Mouse (Mus musculus): ENCODE measurements around the gene Slc22a14.
"Not testable (repeated sequence)": the region's sequence is repeated elsewhere in the genome, so short reads cannot be mapped to it uniquely, and the experiment has no call there.

Slc22a14 gene

DNA sequence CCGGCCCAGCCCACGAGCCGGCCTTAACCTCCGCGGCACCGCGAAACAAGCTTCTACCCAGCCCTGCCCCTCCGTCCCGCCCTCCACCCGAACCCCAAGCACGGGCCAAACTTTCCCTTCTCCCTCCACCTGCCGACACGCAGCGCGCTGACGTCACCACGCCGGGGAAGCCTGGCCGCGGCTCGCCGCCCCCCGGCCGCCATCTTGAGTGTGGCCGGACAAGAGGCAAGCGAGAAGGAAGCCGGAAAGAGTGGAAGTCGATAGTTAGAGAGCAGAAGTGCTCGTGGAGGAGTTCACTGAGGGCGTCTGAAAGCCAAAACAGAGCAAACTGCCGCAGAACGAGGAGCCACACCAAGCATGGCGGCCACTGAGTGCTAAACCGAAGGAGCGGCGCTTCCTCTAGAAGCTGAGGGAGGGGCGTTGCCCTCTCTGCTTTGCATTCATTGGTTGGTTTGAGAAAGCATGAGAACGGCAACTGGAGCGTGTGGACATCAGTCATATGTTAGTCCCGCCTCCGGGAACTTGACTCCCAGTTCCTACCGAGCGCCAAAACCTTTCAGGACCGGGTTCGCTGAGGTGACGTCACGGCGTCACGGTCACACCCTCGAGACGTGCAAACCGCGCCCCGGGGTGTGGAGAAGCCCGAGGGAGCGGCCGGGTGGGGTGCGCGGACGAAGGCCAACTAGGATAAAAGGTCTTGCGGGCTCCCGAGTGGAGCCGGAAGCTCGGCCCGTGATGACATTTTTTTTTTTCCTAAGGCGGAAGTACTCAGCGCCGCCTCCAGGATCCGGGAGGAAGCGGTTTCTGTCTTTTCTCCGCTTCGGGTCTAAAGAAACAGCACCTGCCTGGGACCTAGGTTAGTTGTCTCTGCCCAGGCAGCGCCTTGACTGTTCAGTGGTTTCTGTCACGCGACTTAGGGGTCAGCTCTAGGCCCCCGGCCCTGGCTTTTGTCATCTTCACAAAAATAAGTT is 42.8 kb downstream of the Slc22a14 start, which contains the start of gene Oxsr1:
TSS of gene Oxsr1 (minus strand) at position 139 of the 971 bp plus-strand sequence.
- peak; percentile 97 for DNase-seq (ENCODE audit: low spot score)

DNA sequence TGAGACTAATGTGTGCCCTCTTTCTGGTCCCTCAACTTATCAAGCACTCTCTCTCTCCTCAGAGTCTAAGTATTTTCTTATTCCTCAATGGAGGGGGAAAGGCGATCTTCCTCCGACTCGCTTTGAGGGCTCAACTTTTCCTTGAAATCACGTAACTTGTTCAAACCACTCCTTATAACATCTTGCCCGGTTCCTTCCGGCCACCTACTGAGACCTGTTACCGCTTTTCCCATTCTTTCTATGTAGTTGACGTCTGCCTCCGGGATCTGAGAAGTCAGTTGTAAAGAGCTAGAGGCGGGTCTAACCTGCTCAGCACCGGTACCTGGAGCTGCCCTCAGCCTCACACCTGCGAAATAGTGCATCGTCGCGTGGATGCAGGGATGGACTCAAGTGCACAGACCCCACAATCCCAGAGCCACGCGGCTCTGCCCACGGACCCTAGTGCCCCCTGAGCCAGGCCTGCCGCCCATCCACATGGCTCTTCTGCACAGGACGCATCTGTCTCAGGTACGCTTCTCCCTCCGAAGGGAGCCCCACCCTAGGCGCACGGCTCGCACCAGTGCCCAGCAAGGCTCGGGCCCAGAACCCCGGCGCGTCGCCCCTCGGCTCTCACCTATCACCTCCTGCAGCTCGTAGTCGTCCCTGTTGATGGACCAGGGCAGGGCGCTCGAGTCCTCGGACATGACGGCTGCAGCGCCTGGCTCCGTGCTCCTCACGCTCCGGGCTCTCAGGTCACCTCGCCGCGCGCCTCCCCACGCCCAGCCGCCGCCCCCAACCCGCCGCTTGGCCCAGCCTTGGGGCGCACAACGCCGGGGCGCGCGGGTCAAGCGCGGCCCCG is 43.7 kb downstream of the Slc22a14 start:
- no peak for DNase-seq (ENCODE audit: low spot score)

DNA sequence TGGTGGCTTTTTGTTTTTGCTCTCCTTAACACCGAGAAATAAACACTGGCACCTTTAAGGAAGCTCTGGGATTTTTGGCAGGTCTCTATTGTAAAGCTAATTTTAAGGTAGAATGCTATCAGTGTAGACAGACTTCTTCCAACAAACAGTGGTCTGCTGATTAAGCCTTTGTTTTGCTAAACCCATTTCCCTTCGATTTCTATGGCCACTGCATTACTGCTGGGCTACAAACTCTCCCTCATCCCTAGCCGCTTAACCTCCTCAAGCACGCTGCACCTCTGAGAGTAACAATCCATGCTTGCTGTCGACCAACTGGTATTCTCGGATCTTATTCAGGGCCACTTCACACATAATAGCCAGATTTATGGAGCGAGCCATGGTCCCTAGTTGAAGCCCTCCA is 44.4 kb downstream of the Slc22a14 start:
- no peak for DNase-seq (ENCODE audit: low spot score)

DNA sequence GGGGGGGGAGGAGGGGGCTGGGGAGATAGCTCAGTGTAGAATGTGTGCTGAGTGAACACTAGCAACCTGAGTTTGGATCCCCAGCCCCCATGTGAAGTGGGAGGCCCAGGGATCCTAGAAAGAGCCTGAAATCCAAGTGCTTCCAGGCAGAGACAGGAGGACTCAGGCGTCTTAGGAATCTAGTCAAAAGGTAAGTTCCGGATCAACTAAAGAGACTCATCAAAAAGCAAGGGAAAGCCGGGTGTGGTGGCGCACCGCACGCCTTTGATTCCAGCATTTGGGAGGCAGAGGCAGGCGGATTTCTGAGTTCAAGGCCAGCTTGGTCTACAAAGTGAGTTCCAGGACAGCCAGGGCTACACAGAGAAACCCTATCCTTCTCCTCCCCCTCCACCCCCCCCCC is 44.9 kb downstream of the Slc22a14 start:
- DNase-seq (ENCODE audit: low spot score), result no peak

DNA sequence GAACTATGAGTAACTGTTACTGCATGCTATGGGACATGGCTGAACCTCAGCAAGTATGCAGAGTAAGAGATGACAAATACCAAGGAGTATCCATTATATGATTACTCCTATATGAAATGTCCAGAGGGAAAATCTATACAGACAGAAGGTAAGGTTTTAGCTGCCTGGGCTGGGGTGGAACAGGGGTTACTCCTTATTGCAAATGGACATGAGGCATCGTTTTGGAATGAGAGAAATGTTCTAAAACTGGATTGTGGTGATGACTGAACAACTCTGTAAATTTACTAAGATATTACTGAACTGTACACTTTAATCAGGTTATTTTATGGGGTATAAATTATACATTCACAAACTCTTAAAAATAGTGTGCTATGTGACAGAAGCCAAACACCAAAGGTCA is 46.5 kb downstream of the Slc22a14 start:
- no peak for DNase-seq (ENCODE audit: low spot score)

DNA sequence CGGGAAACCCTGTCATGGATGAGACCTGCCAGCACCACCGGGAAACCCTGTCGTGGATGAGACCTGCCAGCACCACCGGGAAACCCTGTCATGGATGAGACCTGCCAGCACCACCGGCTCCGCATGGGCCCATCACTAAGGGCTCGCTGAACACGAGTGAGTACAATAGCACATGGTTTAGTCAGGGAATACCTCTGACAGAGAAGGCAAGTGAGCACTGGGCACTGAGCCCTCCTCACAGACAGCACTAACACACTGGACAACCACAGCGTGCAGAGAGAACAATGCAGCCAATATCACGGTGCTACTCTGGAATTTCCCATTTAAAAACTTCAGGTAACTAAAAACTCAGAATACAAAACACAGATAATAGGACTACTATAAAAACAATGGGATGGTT is 52.3 kb downstream of the Slc22a14 start:
- DNase-seq (ENCODE audit: low spot score), result no peak

DNA sequence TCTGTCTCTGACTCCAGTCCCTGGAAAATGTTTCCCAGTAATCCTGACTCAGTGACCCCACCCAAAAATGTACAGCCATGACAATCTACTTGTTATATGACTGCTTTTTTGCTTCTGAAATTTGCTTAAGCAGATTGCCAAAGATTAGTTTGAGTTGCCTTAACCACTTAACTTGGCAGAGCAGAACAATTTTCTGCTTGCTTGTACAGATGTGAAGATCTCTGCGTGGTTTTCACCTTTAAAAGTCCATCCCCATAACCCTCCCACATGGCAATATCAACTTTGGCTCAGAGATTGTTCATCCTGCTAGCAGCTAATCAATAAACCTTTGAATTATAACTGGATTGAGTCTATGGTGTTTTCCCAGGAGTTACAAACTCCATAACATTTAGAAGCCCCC is 56.3 kb downstream of the Slc22a14 start:
- DNase-seq (ENCODE audit: low spot score), result no peak

DNA sequence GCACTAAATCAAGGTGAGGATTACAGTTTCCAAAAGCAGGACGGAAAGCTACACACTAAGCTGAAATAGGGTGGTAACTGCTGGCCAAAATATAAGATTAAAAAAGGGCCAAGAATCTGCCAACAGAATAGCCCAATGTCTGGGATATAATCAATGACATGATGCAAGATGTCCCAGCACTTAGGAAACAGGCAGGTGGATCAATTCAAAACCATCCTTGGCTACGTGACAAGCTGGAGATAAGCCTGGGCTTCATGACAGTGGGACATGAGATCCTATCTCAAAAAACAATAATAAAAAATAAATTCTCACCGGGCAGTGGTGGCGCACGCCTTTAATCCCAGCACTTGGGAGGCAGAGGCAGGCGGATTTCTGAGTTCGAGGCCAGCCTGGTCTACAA is 59.5 kb downstream of the Slc22a14 start:
- no peak for DNase-seq (ENCODE audit: low spot score)

DNA sequence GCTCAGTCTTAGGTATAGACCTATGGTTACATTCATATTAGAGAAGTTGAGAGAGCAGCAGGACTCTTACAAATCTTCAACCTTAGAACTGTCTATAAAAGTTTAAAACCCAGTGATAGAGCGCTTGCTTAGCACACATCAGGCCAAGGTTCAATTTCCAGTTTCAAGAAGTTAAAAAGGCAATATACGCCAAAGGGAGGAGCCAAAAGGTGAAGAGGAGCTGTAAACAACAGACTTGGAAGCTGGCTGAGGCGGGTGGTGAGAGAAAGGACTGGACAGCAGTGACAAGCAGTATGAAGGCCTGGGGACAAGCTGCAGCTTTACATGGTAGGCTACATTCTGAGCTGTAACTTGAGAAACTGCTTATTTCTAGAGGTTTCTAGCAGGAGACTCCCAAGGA is 66.8 kb downstream of the Slc22a14 start:
- DNase-seq (ENCODE audit: low spot score), result no peak

DNA sequence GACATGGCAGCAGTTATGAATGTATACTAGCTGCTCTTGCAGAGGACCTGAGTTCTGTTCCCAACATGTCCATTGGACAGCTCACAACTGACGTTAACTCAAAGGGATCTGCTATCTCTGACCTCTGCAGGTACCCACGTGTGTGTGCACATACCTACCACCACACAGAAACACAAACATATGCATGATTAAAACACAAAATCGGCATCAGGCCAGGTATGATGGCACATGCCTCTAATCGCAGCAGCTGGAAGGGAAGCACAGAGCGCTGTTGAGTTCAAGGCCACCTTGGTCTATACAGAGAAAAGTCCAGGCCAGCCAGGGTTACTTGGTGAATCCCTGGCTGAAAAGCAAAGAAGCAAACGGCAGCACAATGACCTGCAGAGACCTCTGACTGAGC is 67.7 kb downstream of the Slc22a14 start:
- DNase-seq (ENCODE audit: low spot score), result no peak

DNA sequence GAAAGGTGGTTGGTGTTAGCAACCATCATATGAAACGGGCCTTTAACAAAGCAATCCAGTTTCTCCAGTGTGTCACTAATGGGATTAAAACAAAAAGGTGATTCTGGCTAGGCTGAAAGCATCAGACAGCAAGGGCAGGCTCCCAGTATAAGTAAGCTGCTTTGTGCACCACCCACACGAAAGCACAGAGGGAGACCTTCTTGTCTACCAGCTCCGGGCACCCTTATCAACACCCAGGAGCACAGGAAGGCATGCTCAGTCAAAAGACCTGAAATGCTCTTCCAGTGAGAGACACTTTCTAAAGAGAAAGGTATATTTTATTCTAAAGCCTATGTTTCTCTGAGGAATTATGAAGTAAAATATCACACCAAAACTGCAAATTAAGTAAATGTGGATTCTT is 74.6 kb downstream of the Slc22a14 start:
- no peak for DNase-seq (ENCODE audit: low spot score)

DNA sequence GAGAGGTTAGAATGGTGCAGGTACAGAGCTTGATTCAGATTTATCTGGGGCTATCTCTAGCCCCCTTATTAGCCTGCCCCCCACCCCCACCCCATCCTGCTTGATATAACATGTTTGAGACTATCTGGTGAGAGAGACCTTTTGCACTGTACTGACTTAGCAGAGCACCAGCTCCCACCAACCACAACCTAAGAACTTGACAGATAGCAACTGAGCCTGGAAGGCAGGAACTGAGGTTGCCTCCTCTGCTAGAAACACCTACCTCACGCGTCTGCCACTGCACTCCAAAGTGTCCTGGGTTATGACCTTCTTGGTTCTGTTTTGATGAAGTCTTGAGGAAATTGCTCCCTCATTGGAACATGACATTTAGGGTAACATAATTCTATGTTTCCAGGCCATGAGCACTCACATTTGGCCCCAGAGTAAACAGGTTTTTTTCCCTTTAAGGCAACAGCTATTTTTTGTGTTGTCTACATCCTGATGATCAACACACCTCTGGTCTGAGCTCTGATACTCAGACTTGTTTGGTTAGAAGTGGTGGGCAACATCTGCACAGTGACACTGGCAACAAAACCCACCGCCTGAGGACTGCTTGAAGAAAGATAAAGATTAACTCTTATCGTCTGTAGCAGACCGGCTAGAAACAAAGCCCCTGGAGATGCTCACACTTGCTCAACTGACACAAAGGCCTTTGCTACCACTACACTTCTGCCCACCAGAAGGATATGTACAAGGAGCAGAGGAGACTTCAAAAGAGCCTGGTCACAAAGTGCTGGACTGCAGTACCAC is 84.3 kb downstream of the Slc22a14 start:
- DNase-seq (ENCODE audit: low spot score), result no peak

DNA sequence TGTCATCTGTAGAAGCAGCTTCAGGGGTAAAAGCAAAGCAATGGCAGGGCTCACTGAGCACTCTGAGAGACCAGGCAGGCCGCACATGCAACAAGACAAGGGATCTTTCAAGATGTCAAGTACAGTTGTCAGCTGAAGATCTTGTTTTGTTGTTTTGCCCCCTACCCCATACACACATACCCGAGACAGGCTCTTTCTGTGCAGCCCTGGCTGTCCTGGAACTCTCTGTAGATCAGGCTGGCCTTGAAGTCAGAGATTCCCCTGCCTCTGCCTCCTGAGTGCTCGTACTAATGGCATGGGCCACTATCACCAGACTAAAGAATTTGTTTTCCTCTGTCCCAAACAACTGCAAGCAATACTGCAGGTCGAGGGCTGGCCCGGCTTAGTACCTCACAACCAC is 87.3 kb downstream of the Slc22a14 start:
- DNase-seq (ENCODE audit: low spot score), result no peak

DNA sequence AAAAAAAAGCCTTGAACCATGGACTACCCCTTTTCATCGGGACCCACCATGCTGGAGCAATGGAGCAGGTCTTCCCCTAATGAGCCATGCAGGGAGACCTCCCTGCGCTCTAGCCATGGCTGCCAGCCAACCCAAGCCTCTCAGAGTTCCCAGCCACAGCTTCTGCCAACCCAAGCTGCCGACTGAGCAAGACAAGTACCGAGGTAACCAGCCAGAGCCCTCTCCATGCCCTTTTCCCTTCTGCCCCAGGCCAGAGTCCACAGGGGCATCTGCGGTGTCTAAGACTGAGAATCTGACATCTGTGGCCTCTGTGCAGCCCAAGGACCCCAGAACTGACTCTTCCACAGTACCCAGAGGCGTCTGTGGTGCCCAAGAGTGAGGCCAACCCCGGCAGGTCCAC is 89.0 kb downstream of the Slc22a14 start:
- no peak for DNase-seq (ENCODE audit: low spot score)

DNA sequence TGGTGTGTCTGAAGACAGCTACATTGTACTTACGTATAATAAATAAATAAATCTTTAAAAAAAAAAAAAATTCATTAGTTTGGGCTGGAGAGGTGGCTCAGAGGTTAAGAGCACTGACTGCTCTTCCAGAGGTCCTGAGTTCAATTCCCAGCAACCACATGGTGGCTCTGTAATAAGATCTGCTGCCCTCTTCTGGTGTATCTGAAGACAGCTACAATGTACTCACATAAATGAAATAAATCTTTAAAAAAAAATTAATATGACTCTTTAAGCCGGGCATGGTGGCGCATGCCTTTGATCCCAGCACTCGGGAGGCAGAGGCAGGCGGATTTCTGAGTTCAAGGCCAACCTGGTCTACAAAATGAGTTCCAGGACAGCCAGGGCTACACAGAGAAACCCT is 90.5 kb downstream of the Slc22a14 start:
- not testable (repeated sequence) for DNase-seq (ENCODE audit: low spot score)

DNA sequence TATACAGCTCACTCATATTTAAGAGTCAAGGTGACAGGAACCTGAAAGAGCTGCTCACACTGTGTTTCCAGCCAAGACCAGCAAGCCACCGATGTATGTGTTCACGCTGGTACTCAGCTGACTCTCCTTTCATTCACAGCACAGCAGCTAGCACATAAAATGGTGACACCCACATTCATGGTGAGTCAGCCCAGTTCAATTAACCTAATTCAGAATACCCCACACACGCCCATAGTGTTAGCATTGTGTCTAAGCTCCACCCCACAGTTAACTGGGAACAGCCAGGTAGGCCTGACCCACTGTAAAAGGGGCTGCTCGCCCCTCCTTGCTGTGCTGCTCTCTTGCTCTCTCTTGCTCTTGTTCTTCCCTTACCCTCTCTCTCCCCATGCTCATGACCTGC is 93.9 kb downstream of the Slc22a14 start:
- no peak for DNase-seq (ENCODE audit: low spot score)

DNA sequence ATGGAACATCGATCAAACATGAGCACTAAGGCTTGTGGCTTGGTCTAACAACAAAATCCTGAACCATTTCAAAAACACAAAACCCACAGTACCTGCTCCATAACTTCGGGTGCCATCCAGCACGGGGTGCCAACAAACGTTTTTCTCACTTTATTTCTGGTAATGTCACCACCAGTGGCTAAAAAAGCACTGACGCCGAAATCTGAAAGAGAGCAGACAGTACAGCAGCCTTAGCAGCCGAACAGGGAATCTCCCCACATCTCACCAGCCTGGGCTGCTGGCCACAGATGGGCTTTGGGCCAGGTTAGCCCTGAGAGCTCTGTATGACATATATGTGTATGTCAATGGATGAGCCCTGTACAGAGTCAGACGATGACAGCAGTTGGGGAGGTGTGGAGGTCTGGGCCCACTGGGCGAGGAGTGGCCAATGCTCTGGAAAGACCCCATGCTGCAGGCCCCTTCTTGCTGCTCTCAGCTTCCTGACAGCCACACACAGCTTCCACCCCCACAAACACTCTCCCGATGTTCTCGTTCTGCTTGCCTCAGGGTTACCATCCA is 96.7 kb downstream of the Slc22a14 start:
- no peak for DNase-seq (ENCODE audit: low spot score)

DNA sequence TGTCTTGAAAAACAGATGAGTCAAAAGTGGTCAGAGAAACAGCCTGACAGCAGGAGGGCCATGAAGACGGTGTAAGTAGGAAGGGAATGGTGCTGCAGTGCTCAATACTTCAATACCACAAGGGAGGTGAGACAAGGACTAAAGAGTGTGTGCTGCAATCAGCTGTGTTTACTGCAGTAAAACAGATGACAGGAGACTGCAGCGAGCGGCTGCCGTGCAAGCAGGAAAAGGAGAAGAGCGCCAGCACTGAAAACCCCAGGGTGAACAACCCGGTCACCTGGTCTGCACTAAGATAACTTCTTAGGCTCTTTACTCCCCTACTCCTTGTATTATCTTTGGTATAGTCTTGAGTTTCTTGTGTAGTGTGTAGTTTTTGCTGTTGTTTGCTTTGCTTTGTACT is 97.2 kb downstream of the Slc22a14 start:
- DNase-seq (ENCODE audit: low spot score), result no peak

DNA sequence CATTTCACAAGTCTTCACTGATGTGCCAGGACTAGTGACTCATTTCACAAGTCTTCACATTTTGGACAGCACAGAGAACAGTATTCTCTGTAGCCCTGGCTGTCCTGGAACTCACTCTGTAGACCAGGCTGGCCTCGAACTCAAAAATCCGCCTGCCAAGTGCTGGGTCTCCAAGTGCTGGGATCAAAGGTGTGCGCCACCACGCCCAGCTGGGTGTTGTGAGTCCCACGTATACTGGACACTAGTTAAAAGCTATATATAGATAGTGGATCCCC is 99.3 kb downstream of the Slc22a14 start:
- DNase-seq (ENCODE audit: low spot score), result not testable (repeated sequence)

DNA sequence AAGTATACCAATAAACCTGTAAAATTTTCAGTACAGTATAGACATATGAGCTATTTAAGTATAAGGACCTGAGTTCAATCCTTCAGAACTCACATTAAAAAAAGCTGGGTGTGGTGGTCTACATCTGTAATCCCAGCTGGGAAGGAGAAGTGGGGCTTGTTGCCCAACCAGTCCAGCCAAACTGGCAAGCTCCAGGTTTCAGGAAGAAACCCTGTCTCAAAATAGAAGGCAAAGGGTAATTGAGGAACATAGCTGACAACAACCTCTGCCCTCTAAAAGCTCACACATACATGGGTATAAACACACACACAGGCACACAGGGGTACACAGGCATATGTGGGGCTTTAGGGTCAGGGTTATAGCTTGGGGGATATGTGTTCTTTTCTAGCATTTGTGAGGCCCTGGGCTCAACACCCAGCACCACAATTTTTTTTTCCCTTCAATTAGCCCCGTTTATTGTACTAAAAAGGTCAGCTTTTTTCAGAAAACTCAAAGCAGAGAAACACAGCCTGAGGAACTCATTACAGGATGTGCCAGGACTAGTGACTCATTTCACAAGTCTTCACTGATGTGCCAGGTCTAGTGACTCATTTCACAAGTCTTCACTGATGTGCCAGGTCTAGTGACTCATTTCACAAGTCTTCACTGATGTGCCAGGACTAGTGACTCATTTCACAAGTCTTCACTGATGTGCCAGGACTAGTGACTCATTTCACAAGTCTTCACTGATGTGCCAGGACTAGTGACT is 99.8 kb downstream of the Slc22a14 start:
- DNase-seq (ENCODE audit: low spot score), result not testable (repeated sequence)

DNA sequence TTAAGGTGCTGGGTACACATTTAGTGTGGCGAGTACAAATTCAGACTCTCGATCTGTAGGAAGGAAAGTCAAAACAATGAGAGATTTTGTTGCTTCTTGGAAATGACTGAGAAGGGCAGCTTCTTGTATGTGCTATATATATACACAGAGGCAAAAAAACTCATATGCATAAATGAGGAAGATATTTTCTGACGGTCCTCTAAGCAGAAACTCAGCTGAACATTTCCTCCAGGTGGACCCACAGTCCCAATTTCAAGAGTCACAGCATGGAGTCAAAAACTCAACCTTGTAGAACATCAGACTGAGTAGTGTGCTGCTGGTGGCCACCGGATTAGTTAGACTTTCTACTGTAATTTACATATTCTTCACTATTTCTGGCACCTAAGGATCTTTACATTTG is 102.3 kb downstream of the Slc22a14 start:
- no peak for DNase-seq (ENCODE audit: low spot score)
